Mouse (Mus musculus): Measurements from ENCODE around the gene Wasl.

DNA sequence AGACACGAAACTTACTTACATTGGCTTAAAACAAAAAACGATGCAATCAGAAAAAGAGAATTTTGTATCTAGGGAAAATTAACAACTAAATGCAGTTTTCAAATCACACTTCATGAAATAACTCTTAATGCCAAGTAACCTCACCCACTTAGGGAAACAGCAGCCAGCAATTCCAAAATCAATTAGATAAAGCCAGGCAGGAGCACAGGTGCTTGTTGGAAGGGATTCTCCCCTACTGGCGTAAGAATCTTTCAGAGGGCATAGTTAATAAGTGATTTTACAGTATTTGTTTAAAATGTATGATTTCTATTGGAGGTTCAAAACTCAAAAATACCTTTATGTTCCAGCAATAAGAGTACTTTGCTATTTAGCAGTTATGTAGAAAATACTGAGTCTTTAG is 21.8 kb downstream of the Wasl start:
- TF ChIP-seq HCFC1 (IDR thresholded peaks at IDR 0.05; ENCODE audit: borderline replicate concordance, insufficient read depth, low read length) (no peak), CHD2 (IDR thresholded peaks at IDR 0.05; ENCODE audit: low read depth, low read length) (no peak), ZNF384 (IDR thresholded peaks at IDR 0.05; ENCODE audit: low read depth, low read length) (no peak)

Measured in ES-E14 (cell line).